Mouse (Mus musculus) heart, embryonic 12.5 days (tissue): ENCODE data around the gene Hist1h2bb. TPM values are rescaled to one million over a fixed set of nuclear protein-coding genes. Genes with fewer than 3 reads are reported as not detected.
"Not testable (repeated sequence)": the region's sequence is repeated elsewhere in the genome, so short reads cannot be mapped to it uniquely, and the experiment has no call there.

ENCODE experiments used
- ATAC-seq: fragments of 200-750 bp; cut with Nextera tagmentation; 2 replicates; pipeline ENCODE4 v1.8.0; 2017; ENCODE audit warnings: moderate TSS enrichment, moderate library complexity; ENCODE audit not compliant: insufficient number of reproducible peaks, low FRiP score
- H3K27ac ChIP-seq: fragments of 300-500 bp; sonication (generic); 2 replicates; pipeline ENCODE4 v1.5.1; 2016; ENCODE audit warnings: mild to moderate bottlenecking, moderate library complexity; ENCODE audit not compliant: poor library complexity, severe bottlenecking
- H3K27me3 ChIP-seq: fragments of 300-500 bp; sonication (generic); replicated peaks from 2 replicates; pipeline ENCODE4 v1.6.1; 2016; ENCODE audit warnings: mild to moderate bottlenecking, moderate library complexity
- H3K36me3 ChIP-seq: fragments of 300-500 bp; sonication (generic); 2 replicates; pipeline ENCODE4 v1.6.1; 2016; ENCODE audit warnings: mild to moderate bottlenecking, moderate library complexity
- H3K4me1 ChIP-seq: fragments of 300-500 bp; sonication (generic); replicated peaks from 2 replicates; pipeline ENCODE4 v1.6.1; 2016; ENCODE audit warnings: mild to moderate bottlenecking
- H3K4me2 ChIP-seq: fragments of 300-500 bp; sonication (generic); 2 replicates; pipeline ENCODE4 v1.6.1; 2016; ENCODE audit warnings: mild to moderate bottlenecking, moderate library complexity
- H3K4me3 ChIP-seq: fragments of 300-500 bp; sonication (generic); 2 replicates; pipeline ENCODE4 v1.5.1; 2016; ENCODE audit warnings: mild to moderate bottlenecking
- H3K9ac ChIP-seq: fragments of 300-500 bp; sonication (generic); 2 replicates; pipeline ENCODE4 v1.6.1; 2016; ENCODE audit warnings: mild to moderate bottlenecking, moderate library complexity
- H3K9me3 ChIP-seq: fragments of 300-500 bp; sonication (generic); replicated peaks from 2 replicates; pipeline ENCODE4 v1.6.1; 2016; ENCODE audit warnings: mild to moderate bottlenecking, moderate library complexity
- WGBS: fragments of 180-500 bp; shearing (Covaris S2); methylation state at CpG from one replicate; pipeline ENCODE4 v1.1.7; 2016; 5-methylcytosine and 5-hydroxymethylcytosine counted together
- polyA plus RNA-seq: library from polyadenylated mRNA; unstranded; fragments of >200 nt; fragmentation: Nextera tagmentation; extraction: Ambion mirVana; gene quantifications from 2 replicates; pipeline ENCODE4 v1.2.1, GENCODE M21; 2016

Hist1h2bb gene
- polyA plus RNA-seq, 1 experiment from 2014 or later = 0.88 TPM

GRCm38 (mm10) chr13:23760972-23761864 lies 14.7 kb downstream of the Hist1h2bb start, which contains the start of gene Hist1h4a:
Gene Hist1h4a, minus strand, starts transcription at chr13:23761230.
- H3K9ac ChIP-seq = peak within 1 kb of the TSS; percentile 78
- WGBS = under 1% methylated on average over 67 of the region's 72 CpGs
- no peaks in the 10 kb centered on the region for H3K27me3 ChIP-seq
- H3K27ac ChIP-seq = peak within 1 kb of the TSS; percentile 94
- ATAC-seq = peak; percentile 82
- no peaks in the 10 kb centered on the region for H3K36me3 ChIP-seq
- H3K4me1 ChIP-seq = peaks cover 28% of the 10 kb centered on the region
- H3K4me2 ChIP-seq = peak within 1 kb of the TSS; percentile 83
- H3K4me3 ChIP-seq = peak within 1 kb of the TSS; percentile 53
- H3K9me3 ChIP-seq = no peaks in the 10 kb centered on the region

- H3K27me3 ChIP-seq, H3K9me3 ChIP-seq, H3K36me3 ChIP-seq: not testable (repeated sequence)
- H3K27ac ChIP-seq = peak within 1 kb of the TSS; percentile 94
- H3K4me2 ChIP-seq = peak within 1 kb of the TSS; percentile 83
- peaks cover 28% of the 10 kb centered on the region for H3K4me1 ChIP-seq
- H3K9ac ChIP-seq = peak within 1 kb of the TSS; percentile 81
- WGBS = under 1% methylated on average over 36 of the region's 52 CpGs
- peak within 1 kb of the TSS; percentile 57 for H3K4me3 ChIP-seq
- ATAC-seq = peak; percentile 68
These were observed 15.6 kb downstream of the Hist1h2bb start, which contains the start of gene Hist1h3a for GRCm38 (mm10) chr13:23761871-23762821. Gene Hist1h3a, minus strand, starts transcription at chr13:23762386.

GRCm38 (mm10) chr13:23763242-23763585 lies 16.7 kb downstream of the Hist1h2bb start:
- H3K4me2 ChIP-seq = peak overlapping the region; percentile 80

GRCm38 (mm10) chr13:23763586-23764323 lies 17.2 kb downstream of the Hist1h2bb start, which contains the start of gene Hist1h1a:
Gene Hist1h1a, plus strand, starts transcription at chr13:23763666.
- peak within 1 kb of the TSS; percentile 57 for H3K4me3 ChIP-seq
- no peaks in the 10 kb centered on the region for H3K9me3 ChIP-seq
- peaks cover 26% of the 10 kb centered on the region for H3K4me1 ChIP-seq
- peak within 1 kb of the TSS; percentile 80 for H3K4me2 ChIP-seq
- peak within 1 kb of the TSS; percentile 81 for H3K9ac ChIP-seq
- peak within 1 kb of the TSS; percentile 94 for H3K27ac ChIP-seq
- WGBS = 3% methylated on average over 34 of the region's 34 CpGs
- no peaks in the 10 kb centered on the region for H3K27me3 ChIP-seq
- H3K36me3 ChIP-seq = no peaks in the 10 kb centered on the region
- peak; percentile 78 for ATAC-seq

More at GRCm38 (mm10) chr13:23763242-23763585, 16.7 kb downstream of the Hist1h2bb start:
- Histone ChIP-seq H3K4me1 (peaks cover 24% of the 10 kb centered on the region), H3K27ac (peak overlapping the region; percentile 94), H3K9me3 (no peaks in the 10 kb centered on the region), H3K36me3 (no peaks in the 10 kb centered on the region), H3K9ac (peak overlapping the region; percentile 81), H3K4me3 (peak overlapping the region; percentile 57), H3K27me3 (no peaks in the 10 kb centered on the region)
- ATAC-seq = no peak
- 1% methylated on average over 10 of the region's 10 CpGs for WGBS

GRCm38 (mm10) chr13:23764324-23765171 lies 18.0 kb downstream of the Hist1h2bb start:
- Histone ChIP-seq H3K36me3 (no peaks in the 10 kb centered on the region), H3K9me3 (no peaks in the 10 kb centered on the region), H3K4me1 (peaks cover 27% of the 10 kb centered on the region), H3K27ac (peak overlapping the region; percentile 94), H3K4me2 (peak overlapping the region; percentile 80), H3K27me3 (no peaks in the 10 kb centered on the region), H3K9ac (peak overlapping the region; percentile 81), H3K4me3 (peak overlapping the region; percentile 57)
- ATAC-seq = no peak
- WGBS = 38% methylated on average over 12 of the region's 12 CpGs

GRCm38 (mm10) chr13:23765172-23765513 lies 18.6 kb downstream of the Hist1h2bb start:
- Histone ChIP-seq H3K27ac (no peak overlapping the region), H3K4me2 (no peak overlapping the region), H3K4me1 (peaks cover 24% of the 10 kb centered on the region), H3K36me3 (no peaks in the 10 kb centered on the region), H3K9me3 (no peaks in the 10 kb centered on the region), H3K4me3 (no peak overlapping the region), H3K27me3 (no peaks in the 10 kb centered on the region), H3K9ac (no peak overlapping the region)
- ATAC-seq = no peak
- 66% methylated on average over 1 of the region's 1 CpGs for WGBS

GRCm38 (mm10) chr13:23766772-23767171 lies 20.2 kb downstream of the Hist1h2bb start:
- ATAC-seq = no peak

GRCm38 (mm10) chr13:23768834-23769397 lies 22.4 kb downstream of the Hist1h2bb start:
- Histone ChIP-seq H3K27ac (no peak overlapping the region), H3K9me3 (no peaks in the 10 kb centered on the region), H3K27me3 (no peaks in the 10 kb centered on the region), H3K9ac (no peak overlapping the region), H3K4me3 (no peak overlapping the region), H3K4me2 (no peak overlapping the region), H3K4me1 (peaks cover 18% of the 10 kb centered on the region), H3K36me3 (no peaks in the 10 kb centered on the region)
- ATAC-seq = no peak
- 51% methylated on average over 5 of the region's 5 CpGs for WGBS

More at GRCm38 (mm10) chr13:23766772-23767171, 20.2 kb downstream of the Hist1h2bb start:
- no peaks in the 10 kb centered on the region for H3K9me3 ChIP-seq
- no peak overlapping the region for H3K4me2 ChIP-seq
- H3K27ac ChIP-seq = no peak overlapping the region
- H3K9ac ChIP-seq = no peak overlapping the region
- H3K4me3 ChIP-seq = no peak overlapping the region
- H3K36me3 ChIP-seq = no peaks in the 10 kb centered on the region
- no peaks in the 10 kb centered on the region for H3K27me3 ChIP-seq
- H3K4me1 ChIP-seq = peaks cover 20% of the 10 kb centered on the region

- H3K27me3 ChIP-seq, ATAC-seq, H3K9ac ChIP-seq, H3K36me3 ChIP-seq, H3K9me3 ChIP-seq, H3K4me2 ChIP-seq, H3K4me3 ChIP-seq, H3K27ac ChIP-seq: not testable (repeated sequence)
- peaks cover 12% of the 10 kb centered on the region for H3K4me1 ChIP-seq
- WGBS = 86% methylated on average over 2 of the region's 2 CpGs
These were observed 23.1 kb downstream of the Hist1h2bb start, which contains the start of gene Trim38 for GRCm38 (mm10) chr13:23769613-23770012. Gene Trim38, plus strand, starts transcription at chr13:23769913.
